Mouse (Mus musculus) erythroblast, embryonic 14.5 days (primary cell): ENCODE data around the gene Cybb.
"Not testable (repeated sequence)": the region's sequence is repeated elsewhere in the genome, so short reads cannot be mapped to it uniquely, and the experiment has no call there.

Source experiments
- GATA1 ChIP-seq: IDR thresholded peaks from 2 replicates; pipeline ENCODE4 v1.6.1; 2012; ENCODE audit warnings: low read length, inconsistent platforms, mixed read lengths
- TAL1 ChIP-seq: IDR thresholded peaks from 3 replicates; pipeline ENCODE4 v1.6.1; 2012; ENCODE audit warnings: low read length, inconsistent platforms, mixed read lengths

GRCm38 (mm10) chrX:9519969-9520368 lies 32.4 kb upstream of the Cybb start:
- TF ChIP-seq GATA1, TAL1: not testable (repeated sequence)
